Mouse (Mus musculus): ENCODE results near the gene Entpd6. TPM values are rescaled to one million over a fixed set of nuclear protein-coding genes. Genes with fewer than 3 reads are reported as not detected.
A peak's percentile ranks its signal among the peaks of the same experiment; 100 is the strongest.

The Entpd6 gene
- total and polyA plus RNA-seq, 3 experiments = 30.6 to 45.5 (median 36.4) TPM

DNA sequence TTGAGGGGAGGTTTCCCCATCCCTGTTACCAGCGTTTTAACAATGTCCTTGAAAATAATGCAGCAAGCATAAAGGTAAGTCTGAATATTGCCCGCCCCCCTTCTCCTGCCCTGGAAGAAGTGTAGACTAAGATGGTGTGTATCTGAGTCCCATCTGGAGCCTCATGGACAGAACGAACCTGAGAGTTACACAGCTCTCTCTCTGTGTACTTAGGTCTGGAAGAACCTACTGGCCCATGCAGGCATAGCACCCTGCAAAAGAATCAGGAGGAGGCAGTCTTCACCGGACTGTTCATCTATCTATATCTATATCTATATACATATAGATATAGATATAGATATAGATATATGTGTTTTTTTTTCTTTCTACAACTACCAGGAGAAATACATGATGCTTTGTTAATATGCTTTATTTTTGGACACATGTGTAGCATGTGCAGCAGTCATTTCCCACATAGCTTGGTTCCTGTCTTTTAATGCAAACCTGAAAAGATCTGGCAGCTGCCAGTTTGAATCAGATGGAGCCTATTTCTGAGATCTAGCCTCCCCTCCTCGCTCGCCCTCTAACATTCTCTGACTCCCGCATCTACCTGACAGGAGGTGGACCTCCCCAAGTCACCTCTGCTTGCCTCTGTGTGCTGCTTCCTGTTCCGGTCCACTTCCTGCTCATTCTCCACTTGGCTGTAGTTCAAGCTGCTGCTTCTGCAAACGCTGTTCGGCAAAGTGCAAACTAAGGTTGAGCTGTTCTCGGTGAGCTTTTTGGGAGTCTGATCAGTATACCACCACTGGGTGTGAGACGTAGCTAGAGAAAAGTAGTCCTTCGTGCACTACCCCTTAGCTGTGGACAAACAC is 1.5 kb downstream of the Entpd6 start (continued):
- TF ChIP-seq IRF4 (IDR thresholded peaks at IDR 0.05; ENCODE audit: low read depth, low read length) (no peak; the same call in 1 of the 2 replicates), ZMIZ1 (IDR thresholded peaks at IDR 0.05; ENCODE audit: low read depth, low read length) (no peak), NRF1 (IDR thresholded peaks at IDR 0.05; ENCODE audit: low read depth, low read length) (no peak), TBP (conservative IDR thresholded peaks at IDR 0.05; ENCODE audit: low read depth, low read length) (peak; percentile 40; the same call in 1 of the 2 replicates), SIN3A (IDR thresholded peaks at IDR 0.05; ENCODE audit: low read length) (0 out of 2 replicates have a peak, but pooled peaks have one; percentile 59), UBTF (IDR thresholded peaks at IDR 0.05; ENCODE audit: low read depth, low read length) (no peak), ZNF384 (IDR thresholded peaks at IDR 0.05; ENCODE audit: low read depth, low read length) (no peak), RAD21 (IDR thresholded peaks at IDR 0.05; ENCODE audit: low read depth, low read length) (peak; percentile 3)

DNA sequence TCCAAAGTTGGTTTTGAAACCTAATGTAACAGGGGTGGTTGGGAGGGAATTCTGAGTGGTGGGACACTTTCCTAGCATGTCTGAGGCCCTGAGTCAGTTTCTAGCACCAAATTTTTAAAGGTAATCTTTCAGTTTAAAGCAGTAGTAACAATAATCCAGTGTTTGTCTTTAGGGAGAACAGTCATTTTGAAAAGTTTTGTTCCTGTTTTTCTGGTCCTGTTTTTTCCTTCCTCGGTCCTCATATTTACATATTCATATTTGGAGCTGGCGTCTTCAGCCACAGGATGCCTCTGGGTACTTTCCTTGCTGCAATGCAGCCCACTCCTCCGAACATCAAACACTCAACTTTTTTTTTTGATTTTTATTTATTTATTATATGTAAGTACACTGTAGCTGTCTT is 6.2 kb downstream of the Entpd6 start:
- peaks cover 38 to 79% of the 10 kb centered on the region in 2 experiments for H3K36me3 ChIP-seq (replicated peaks in 1 of 2; ENCODE audit: control insufficient read depth in 1 of 2, insufficient read depth in 1 of 2, low read length in 1 of 2)
- peaks cover under 1% of the 10 kb centered on the region for H3K9me3 ChIP-seq (replicated peaks; ENCODE audit: low read length)
- H3K27me3 ChIP-seq (replicated peaks) = no peaks in the 10 kb centered on the region
- H3K79me2 ChIP-seq (replicated peaks; ENCODE audit: control insufficient read depth, extremely low read depth, insufficient read depth, poor library complexity, severe bottlenecking) = peaks cover 12% of the 10 kb centered on the region
- in situ Hi-C loops (cut with MboI; ENCODE audit: low pct_ligation_motif_present, low pct_unique_long_range_greater_than_20kb, low sequenced_read_pairs) = no loop called here
- peaks cover 11 to 54% of the 10 kb centered on the region in 2 experiments; a peak in 3 of 4 replicates for H3K4me1 ChIP-seq (ENCODE audit: control insufficient read depth in 1 of 2, insufficient read depth in 2 of 2)
- peak overlapping the region; percentile 78; the same call in 1 of the 2 replicates for H3K27ac ChIP-seq (ENCODE audit: insufficient read depth, low read depth)
- dilution Hi-C loops (cut with MboI; ENCODE audit: extremely low pct_ligation_motif_present, extremely low pct_unique_long_range_greater_than_20kb, low sequenced_read_pairs) = no loop called here
- peak; percentile 66 for DNase-seq (ENCODE audit: extremely low read depth)
- TF ChIP-seq TBP (conservative IDR thresholded peaks at IDR 0.05; ENCODE audit: low read depth, low read length) = no peak
- TF ChIP-seq IRF4 (IDR thresholded peaks at IDR 0.05; ENCODE audit: low read depth, low read length) = peak; percentile 92
- no peak for TF ChIP-seq MAZ (IDR thresholded peaks at IDR 0.05; ENCODE audit: low read depth, low read length)
- TF ChIP-seq RCOR1 (conservative IDR thresholded peaks at IDR 0.05; ENCODE audit: low read depth, low read length) = no peak
- no peak for TF ChIP-seq CHD2 (IDR thresholded peaks at IDR 0.05; ENCODE audit: low read length)
- TF ChIP-seq NELFE (IDR thresholded peaks at IDR 0.05; ENCODE audit: low read depth, low read length) = no peak
- no peak for TF ChIP-seq ELF1 (IDR thresholded peaks at IDR 0.05; ENCODE audit: low read depth, low read length)
- TF ChIP-seq UBTF (IDR thresholded peaks at IDR 0.05; ENCODE audit: low read depth, low read length) = no peak
- no peak for TF ChIP-seq BHLHE40 (IDR thresholded peaks at IDR 0.05; ENCODE audit: low read depth, low read length)
- no peak for TF ChIP-seq SIN3A (IDR thresholded peaks at IDR 0.05; ENCODE audit: low read length)
- TF ChIP-seq MAX (IDR thresholded peaks at IDR 0.05; ENCODE audit: low read length) = no peak
- TF ChIP-seq MEF2A (IDR thresholded peaks at IDR 0.05; ENCODE audit: borderline replicate concordance, low read depth, low read length) = 0 out of 2 replicates have a peak, but pooled peaks have one; percentile 36
- no peak for TF ChIP-seq GABPA (IDR thresholded peaks at IDR 0.05; ENCODE audit: insufficient replicate concordance, low read depth, low read length)
- TF ChIP-seq EP300 (IDR thresholded peaks at IDR 0.05; ENCODE audit: low read length) = peak; percentile 85
- TF ChIP-seq E2F4 (IDR thresholded peaks at IDR 0.05; ENCODE audit: insufficient replicate concordance, low read depth, low read length) = no peak
- peak; percentile 71 for TF ChIP-seq JUN (IDR thresholded peaks at IDR 0.05; ENCODE audit: insufficient read depth, low read depth, low read length)
- TF ChIP-seq JUND (conservative IDR thresholded peaks at IDR 0.05; ENCODE audit: low read depth, low read length) = peak; percentile 93
- TF ChIP-seq ETS1 (conservative IDR thresholded peaks at IDR 0.05; ENCODE audit: low read depth, low read length) = peak; percentile 25
- TF ChIP-seq ZNF384 (IDR thresholded peaks at IDR 0.05; ENCODE audit: low read depth, low read length) = peak; percentile 22; the same call in 1 of the 2 replicates
- H3K4me3 ChIP-seq (replicated peaks in 1 of 3; ENCODE audit: low read depth in 2 of 3, low read length in 2 of 3, poor library complexity in 1 of 3) = no peak overlapping the region
- no peak overlapping the region for H3K9ac ChIP-seq (ENCODE audit: insufficient read depth, low read depth)
- H3K4me2 ChIP-seq (ENCODE audit: insufficient read depth, low read depth, poor library complexity, severe bottlenecking) = no peak overlapping the region
